Mouse (Mus musculus) E14TG2a.4 (cell line): ENCODE results near the gene Bcas2.
A peak's percentile ranks its signal among the peaks of the same experiment; 100 is the strongest.
"Not testable (repeated sequence)": the region's sequence is repeated elsewhere in the genome, so short reads cannot be mapped to it uniquely, and the experiment has no call there.

Source experiments
- H3K27me3 ChIP-seq: 2 replicates; pipeline ENCODE4 v1.6.1; 2014; ENCODE audit warnings: low read length, control low read depth; ENCODE audit not compliant: insufficient read depth
- H3K36me3 ChIP-seq: 2 replicates; pipeline ENCODE4 v1.6.1; 2014; ENCODE audit warnings: low read length, control low read depth; ENCODE audit not compliant: insufficient read depth
- H3K4me1 ChIP-seq: replicated peaks from 2 replicates; pipeline ENCODE4 v1.6.1; 2014; ENCODE audit warnings: low read depth, low read length, control low read depth
- H3K4me3 ChIP-seq: replicated peaks from 2 replicates; pipeline ENCODE4 v1.5.1; 2014; ENCODE audit warnings: mild to moderate bottlenecking, low read length
- H3K9me3 ChIP-seq: 2 replicates; pipeline ENCODE4 v1.6.1; 2014; ENCODE audit warnings: low read length, control low read depth
- CTCF ChIP-seq: conservative IDR thresholded peaks from 2 replicates; pipeline ENCODE4 v1.5.1; 2014; ENCODE audit warnings: low read length
- NANOG ChIP-seq: IDR thresholded peaks from 2 replicates; pipeline ENCODE4 v1.6.1; 2014; ENCODE audit warnings: borderline replicate concordance, low read length, mixed read lengths
- POU5F1 ChIP-seq: IDR thresholded peaks from 2 replicates; pipeline ENCODE4 v1.6.1; 2014; ENCODE audit warnings: low read length, borderline replicate concordance

The Bcas2 gene

DNA sequence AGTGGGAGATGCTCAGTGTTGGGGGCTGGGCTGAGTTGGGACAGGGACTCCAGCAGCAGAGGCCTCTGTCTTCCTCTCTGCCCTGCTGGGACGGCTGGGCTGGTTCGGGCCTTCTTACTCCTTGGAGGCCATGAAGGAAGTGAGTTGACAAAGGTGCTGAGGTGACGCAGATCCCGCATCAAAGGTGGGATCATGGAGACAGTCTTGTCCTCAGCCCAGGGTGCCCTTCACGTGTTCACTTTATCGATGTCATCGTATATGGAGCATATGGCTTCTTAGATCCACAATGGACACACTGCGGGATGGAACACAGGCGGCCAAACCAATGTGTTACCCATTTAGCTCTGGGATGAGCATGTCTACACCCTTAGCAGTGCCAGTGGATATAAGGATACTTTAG, 8.1 kb downstream of the Bcas2 start:
- no peaks in the 10 kb centered on the region for H3K27me3 ChIP-seq
- H3K9me3 ChIP-seq, result no peaks in the 10 kb centered on the region
- H3K4me3 ChIP-seq, result no peak overlapping the region
- H3K4me1 ChIP-seq, result peaks cover 17% of the 10 kb centered on the region
- H3K36me3 ChIP-seq, result peaks cover 52% of the 10 kb centered on the region
- no peak for TF ChIP-seq POU5F1
- TF ChIP-seq NANOG, result no peak
- TF ChIP-seq CTCF, result no peak

DNA sequence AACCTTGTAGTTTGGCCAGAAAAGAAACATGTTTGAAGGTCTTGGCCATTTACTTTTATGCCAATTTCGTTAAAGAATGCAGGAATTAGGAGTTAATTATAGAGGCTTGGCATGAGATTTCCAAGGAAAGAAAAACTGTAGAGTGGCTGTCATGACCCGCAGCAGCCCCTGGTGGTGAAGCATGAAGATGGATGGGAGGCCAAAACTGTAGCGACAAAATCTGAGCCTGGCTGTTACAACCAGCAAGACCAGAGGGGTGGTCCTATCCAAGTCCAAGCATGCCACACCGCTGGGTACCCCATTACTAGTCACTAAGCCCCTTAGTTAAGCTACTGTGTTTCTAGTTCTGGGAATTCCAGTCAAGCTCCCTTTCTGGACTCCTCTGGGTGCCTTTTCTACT, 9.7 kb downstream of the Bcas2 start:
- Histone ChIP-seq H3K9me3 (no peaks in the 10 kb centered on the region), H3K36me3 (peaks cover 36% of the 10 kb centered on the region), H3K27me3 (no peaks in the 10 kb centered on the region), H3K4me1 (peaks cover 14% of the 10 kb centered on the region), H3K4me3 (no peak overlapping the region)
- peak; percentile 39 for TF ChIP-seq CTCF
- no peak for TF ChIP-seq POU5F1

GRCm38 (mm10) chr3:103182821-103183220, 11.4 kb downstream of the Bcas2 start:
- Histone ChIP-seq H3K36me3 (peaks cover 19% of the 10 kb centered on the region), H3K9me3 (no peaks in the 10 kb centered on the region), H3K4me1 (peaks cover 13% of the 10 kb centered on the region), H3K4me3 (peak overlapping the region; percentile 60), H3K27me3 (no peaks in the 10 kb centered on the region)
- TF ChIP-seq CTCF (no peak), POU5F1 (no peak), NANOG (no peak)

GRCm38 (mm10) chr3:103184467-103184866, 13.0 kb downstream of the Bcas2 start:
- not testable (repeated sequence) for H3K9me3 ChIP-seq, H3K27me3 ChIP-seq, H3K4me3 ChIP-seq, H3K36me3 ChIP-seq
- peaks cover 24% of the 10 kb centered on the region for H3K4me1 ChIP-seq
- TF ChIP-seq CTCF, result peak; percentile 26

- Histone ChIP-seq H3K4me3 (peak overlapping the region; percentile 52), H3K4me1 (peaks cover 17% of the 10 kb centered on the region), H3K9me3 (peaks cover 36% of the 10 kb centered on the region), H3K27me3 (no peaks in the 10 kb centered on the region), H3K36me3 (no peaks in the 10 kb centered on the region)
- TF ChIP-seq NANOG (no peak), POU5F1 (no peak), CTCF (no peak)
These were observed 17.0 kb downstream of the Bcas2 start for GRCm38 (mm10) chr3:103188451-103188850.

DNA sequence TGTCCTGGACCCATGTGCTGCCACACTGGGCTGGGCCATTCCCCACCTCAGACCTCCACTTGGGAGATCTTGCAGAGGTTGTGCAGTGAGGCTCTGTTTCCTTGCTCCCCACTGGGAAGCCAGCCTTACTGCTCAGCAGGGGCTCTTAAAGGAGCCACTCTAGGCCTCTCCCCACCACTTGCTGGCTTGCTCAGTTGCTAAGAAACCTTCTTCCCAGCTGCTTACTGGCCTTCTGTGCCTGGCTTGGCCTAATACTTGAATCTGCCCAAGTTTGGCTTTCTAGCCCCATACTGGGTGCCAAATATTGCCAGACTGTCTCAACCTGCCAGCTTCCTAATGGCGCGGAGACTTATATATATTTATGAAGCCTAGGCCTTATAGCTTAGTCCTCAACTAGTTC, 17.4 kb downstream of the Bcas2 start:
- no peak for TF ChIP-seq CTCF
- TF ChIP-seq NANOG, result no peak
- no peak for TF ChIP-seq POU5F1

GRCm38 (mm10) chr3:103192161-103192560, 20.7 kb downstream of the Bcas2 start:
- H3K9me3 ChIP-seq, result peaks cover 43% of the 10 kb centered on the region
- no peak overlapping the region for H3K4me3 ChIP-seq
- no peaks in the 10 kb centered on the region for H3K27me3 ChIP-seq
- no peaks in the 10 kb centered on the region for H3K36me3 ChIP-seq
- H3K4me1 ChIP-seq, result peaks cover 28% of the 10 kb centered on the region
- TF ChIP-seq CTCF, result no peak
- TF ChIP-seq POU5F1, result no peak
- TF ChIP-seq NANOG, result no peak

More for the DNA sequence above, 17.4 kb downstream of the Bcas2 start:
- Histone ChIP-seq H3K36me3 (no peaks in the 10 kb centered on the region), H3K4me1 (peaks cover 14% of the 10 kb centered on the region), H3K27me3 (no peaks in the 10 kb centered on the region), H3K4me3 (peak overlapping the region; percentile 52), H3K9me3 (peaks cover 40% of the 10 kb centered on the region)

- peaks cover 43% of the 10 kb centered on the region for H3K9me3 ChIP-seq
- peaks cover 28% of the 10 kb centered on the region for H3K4me1 ChIP-seq
- no peaks in the 10 kb centered on the region for H3K36me3 ChIP-seq
- TF ChIP-seq NANOG (no peak), CTCF (no peak), POU5F1 (no peak)
- no peak overlapping the region for H3K4me3 ChIP-seq
- no peaks in the 10 kb centered on the region for H3K27me3 ChIP-seq
These were observed 21.7 kb downstream of the Bcas2 start for GRCm38 (mm10) chr3:103193186-103193585.

DNA sequence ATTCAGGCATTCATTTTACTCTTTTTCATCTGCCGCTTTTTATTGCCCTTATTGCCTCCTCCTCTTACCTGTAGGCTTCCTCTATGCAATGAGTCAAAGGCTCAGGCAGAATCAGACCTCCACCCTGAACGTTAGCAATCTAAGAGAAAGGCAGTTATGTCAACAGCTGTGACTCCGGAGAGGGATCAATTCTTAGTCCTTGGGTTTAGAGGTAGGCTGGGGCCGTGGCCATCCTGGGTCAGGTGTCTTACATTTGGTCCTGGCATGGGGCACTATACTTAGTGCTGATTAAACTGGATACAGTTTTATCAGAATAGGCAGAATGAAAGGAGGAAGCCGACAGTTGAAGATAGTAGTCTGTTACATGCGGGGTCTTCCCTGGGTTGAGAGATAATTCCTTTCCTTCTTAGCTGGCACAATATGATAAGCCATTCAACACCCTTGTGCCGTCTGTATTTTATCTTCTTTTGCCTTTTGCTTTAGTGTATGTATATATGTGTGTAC, 24.9 kb downstream of the Bcas2 start:
- no peak for TF ChIP-seq NANOG
- no peak for TF ChIP-seq POU5F1
- no peak for TF ChIP-seq CTCF
- H3K4me1 ChIP-seq, result peaks cover 38% of the 10 kb centered on the region
- no peaks in the 10 kb centered on the region for H3K27me3 ChIP-seq
- peaks cover 5% of the 10 kb centered on the region; the same call in 1 of the 2 replicates for H3K36me3 ChIP-seq
- H3K4me3 ChIP-seq, result no peak overlapping the region
- H3K9me3 ChIP-seq, result peaks cover 47% of the 10 kb centered on the region
